Mouse (Mus musculus): ENCODE data around the gene Phldb3.

GRCm38 (mm10) chr7:24608561-24608960 lies 2.0 kb upstream of the Phldb3 start:
- TF ChIP-seq POLR2A (IDR thresholded peaks at IDR 0.05; ENCODE audit: borderline replicate concordance, low read depth, low read length) (no peak), CTCF (IDR thresholded peaks at IDR 0.05; ENCODE audit: low read depth, low read length) (no peak)
